In genomic region chr6:107924200-107924735, GRCm38 (mm10) we compare ENCODE assay signal across 24 mouse cellular contexts.
A peak's percentile ranks its signal among the peaks of the same experiment; 100 is the strongest.
DNase-seq lines count a peak whose midpoint lies in the region; ATAC-seq lines count a peak whose summit lies in the region.
"Had no signal": no experiment of that assay in that cellular context is flagged by ENCODE, and none has a peak within 500 bp of the region (broad histone marks: within the 10 kb centered on the region; RNA-seq: fewer than 3 reads in every experiment).

No protein-coding gene starts in this region.

- no peaks in the 10 kb centered on the region for H3K4me1 ChIP-seq in midbrain, embryonic 11.5 days (ENCODE audit: control insufficient read depth, insufficient read depth, low read length)
- H3K4me1 ChIP-seq in midbrain, embryonic 10.5 days = no peaks in the 10 kb centered on the region
- H3K4me1 ChIP-seq in midbrain, embryonic 14.5 days (ENCODE audit: control insufficient read depth, insufficient read depth, low read length) = no peaks in the 10 kb centered on the region
- H3K4me1 ChIP-seq: embryonic facial prominence, embryonic 12.5 days; forebrain, embryonic 15.5 days; heart, embryonic 12.5 days; kidney, embryonic 15.5 days; neural tube, embryonic 12.5 days had no signal

- ATAC-seq in midbrain, embryonic 11.5 days (ENCODE audit: low FRiP score) = no peak
- ATAC-seq in midbrain, embryonic 14.5 days (ENCODE audit: low FRiP score, low TSS enrichment) = peak; percentile 32; the same call in 1 of the 2 replicates

- no peak overlapping the region for H3K4me3 ChIP-seq in midbrain, embryonic 11.5 days (ENCODE audit: low read depth, low read length)
- no peak overlapping the region for H3K4me3 ChIP-seq in midbrain, embryonic 10.5 days
- no peak overlapping the region for H3K4me3 ChIP-seq in midbrain, embryonic 14.5 days (replicated peaks; ENCODE audit: low read depth, low read length)
- H3K4me3 ChIP-seq: embryonic facial prominence, embryonic 12.5 days; erythroblast, embryonic 14.5 days; forebrain, embryonic 15.5 days; heart, embryonic 12.5 days; kidney, embryonic 15.5 days; neural tube, embryonic 12.5 days had no signal

- H3K27ac ChIP-seq in midbrain, embryonic 11.5 days (ENCODE audit: low read depth, low read length) = no peak overlapping the region
- H3K27ac ChIP-seq in midbrain, embryonic 10.5 days (replicated peaks) = no peak overlapping the region
- H3K27ac ChIP-seq in midbrain, embryonic 14.5 days (replicated peaks; ENCODE audit: low read depth, low read length) = peak overlapping the region; percentile 63
- H3K27ac ChIP-seq: embryonic facial prominence, embryonic 12.5 days; forebrain, embryonic 15.5 days; kidney, embryonic 15.5 days; liver, embryonic 14.5 days; neural tube, embryonic 12.5 days had no signal

- WGBS in midbrain, embryonic 11.5 days = 81% methylated on average over 7 of the region's 7 CpGs
- 90% methylated on average over 7 of the region's 7 CpGs for WGBS in midbrain, embryonic 10.5 days
- 62% methylated on average over 7 of the region's 7 CpGs for WGBS in midbrain, embryonic 14.5 days

- H3K4me2 ChIP-seq in midbrain, embryonic 11.5 days = no peak overlapping the region
- H3K4me2 ChIP-seq in midbrain, embryonic 14.5 days (ENCODE audit: low read length) = no peak overlapping the region
- H3K4me2 ChIP-seq: embryonic facial prominence, embryonic 12.5 days; forebrain, embryonic 15.5 days; heart, embryonic 12.5 days; kidney, embryonic 15.5 days; lung, embryonic 14.5 days; neural tube, embryonic 12.5 days had no signal

- H3K27me3 ChIP-seq in midbrain, embryonic 11.5 days (ENCODE audit: control insufficient read depth, insufficient read depth, low read length) = no peaks in the 10 kb centered on the region
- no peaks in the 10 kb centered on the region for H3K27me3 ChIP-seq in midbrain, embryonic 10.5 days (ENCODE audit: low read depth, poor library complexity, severe bottlenecking)
- H3K27me3 ChIP-seq in midbrain, embryonic 14.5 days (ENCODE audit: control insufficient read depth, insufficient read depth, low read length) = no peaks in the 10 kb centered on the region
- H3K27me3 ChIP-seq: embryonic facial prominence, embryonic 12.5 days; forebrain, embryonic 15.5 days; heart, embryonic 12.5 days; kidney, embryonic 15.5 days; neural tube, embryonic 12.5 days had no signal

- peak; percentile 20 to 39 for DNase-seq in cerebellum, postnatal 14 days
- no peak for DNase-seq in cerebellum, adult 11 months
- peak; percentile 61 for DNase-seq in midbrain, embryonic 11.5 days (ENCODE audit: low spot score, missing footprints)
- DNase-seq in midbrain, embryonic 10.5 days (ENCODE audit: low spot score) = no peak
- DNase-seq in midbrain, embryonic 14.5 days = peak; percentile 17
- no peak for DNase-seq in adipocyte (ENCODE audit: low spot score)
- DNase-seq in spleen, postnatal 14 days (ENCODE audit: low spot score in 2 of 2) = no peak
- no peak for DNase-seq in urinary bladder, adult 18-20 months (ENCODE audit: low spot score in 2 of 2)
- DNase-seq: adrenal gland, postnatal 25 days; cerebellum, adult 9-10 months; heart, adult 11 months; heart, postnatal 14 days; kidney, adult 11 months; kidney, postnatal 36 days; layer of hippocampus, postnatal 36 days; lung, embryonic 14.5 days; right cerebral cortex, adult 18-20 months had no signal

- no peak overlapping the region for H3K9ac ChIP-seq in midbrain, embryonic 11.5 days (ENCODE audit: low read length)
- no peak overlapping the region for H3K9ac ChIP-seq in midbrain, embryonic 14.5 days (replicated peaks; ENCODE audit: low read length)
- H3K9ac ChIP-seq: embryonic facial prominence, embryonic 12.5 days; forebrain, embryonic 15.5 days; heart, embryonic 12.5 days; kidney, embryonic 15.5 days; liver, embryonic 14.5 days; lung, embryonic 14.5 days; neural tube, embryonic 12.5 days had no signal

- H3K36me3 ChIP-seq in midbrain, embryonic 11.5 days (ENCODE audit: control insufficient read depth, insufficient read depth, low read length) = no peaks in the 10 kb centered on the region
- H3K36me3 ChIP-seq in midbrain, embryonic 10.5 days = no peaks in the 10 kb centered on the region
- H3K36me3 ChIP-seq in midbrain, embryonic 14.5 days (ENCODE audit: control insufficient read depth, insufficient read depth, low read length) = no peaks in the 10 kb centered on the region
- H3K36me3 ChIP-seq: embryonic facial prominence, embryonic 12.5 days; forebrain, embryonic 15.5 days; heart, embryonic 12.5 days; kidney, embryonic 15.5 days; neural tube, embryonic 12.5 days had no signal

- no peaks in the 10 kb centered on the region for H3K9me3 ChIP-seq in midbrain, embryonic 11.5 days (ENCODE audit: control insufficient read depth, low read length)
- H3K9me3 ChIP-seq in midbrain, embryonic 10.5 days (replicated peaks) = no peaks in the 10 kb centered on the region
- no peaks in the 10 kb centered on the region for H3K9me3 ChIP-seq in midbrain, embryonic 14.5 days (ENCODE audit: control insufficient read depth, low read length)
- H3K9me3 ChIP-seq: embryonic facial prominence, embryonic 12.5 days; forebrain, embryonic 15.5 days; heart, embryonic 12.5 days; kidney, embryonic 15.5 days; neural tube, embryonic 12.5 days had no signal

Comparison
In these comparisons a context has a peak if more than half of its experiments do, and no peak if none do; other contexts are left out.
1. DNase-seq: peak in cerebellum, postnatal 14 days (2 of 2), midbrain, embryonic 11.5 days (single experiment) and midbrain, embryonic 14.5 days (single experiment); none in cerebellum, adult 11 months (single experiment), midbrain, embryonic 10.5 days (single experiment), adipocyte (single experiment), spleen, postnatal 14 days (0 of 2) and urinary bladder, adult 18-20 months (0 of 2).